Mouse (Mus musculus): ENCODE measurements at regions not wholly inside any gene's neighbourhood (a gene's known extent, or its start where the extent isn't known, plus 50 kb on each side); places are given as distances from the start of the nearest gene placed in this dataset.

DNA sequence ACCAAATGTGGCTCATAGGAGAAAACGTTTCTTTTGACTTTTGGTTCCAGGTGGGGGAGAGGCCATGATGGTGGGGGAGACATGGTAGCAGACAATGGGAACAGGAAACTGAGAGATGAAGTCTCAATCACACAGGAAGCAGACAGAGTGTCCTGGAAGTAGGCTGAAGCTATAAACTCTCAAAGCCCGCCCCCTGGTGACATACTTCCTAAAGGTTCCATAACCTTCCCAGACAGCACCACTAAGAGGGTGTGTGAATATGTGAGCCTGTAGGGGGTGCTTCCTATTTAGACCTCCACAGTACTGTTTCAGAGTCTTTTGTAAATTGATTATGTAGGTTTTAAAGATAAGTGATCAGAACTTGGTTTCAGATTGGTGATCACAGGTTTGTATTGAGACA lies 284.1 kb upstream of the Slc30a5 start:
- no peak for DNase-seq

DNA sequence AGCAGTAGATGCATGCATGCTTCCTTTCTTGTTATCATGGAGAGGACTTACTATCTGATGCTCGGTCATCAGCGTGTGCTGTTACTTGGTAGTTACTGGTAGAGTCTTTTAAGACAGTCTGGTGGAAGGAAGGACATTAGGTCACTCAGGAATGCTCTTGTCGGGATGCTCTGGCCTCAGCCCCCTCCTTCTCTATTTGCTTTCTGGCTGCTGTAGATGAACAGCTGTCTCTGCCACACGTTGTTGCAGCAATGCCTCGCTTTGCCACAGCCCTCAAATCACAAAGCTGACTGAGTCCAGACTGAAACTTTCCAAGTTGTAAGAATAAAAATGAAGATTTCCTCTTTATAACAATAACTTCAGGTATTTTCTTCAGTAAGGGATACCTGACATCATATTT lies 282.1 kb upstream of the Slc30a5 start:
- DNase-seq: no peak

DNA sequence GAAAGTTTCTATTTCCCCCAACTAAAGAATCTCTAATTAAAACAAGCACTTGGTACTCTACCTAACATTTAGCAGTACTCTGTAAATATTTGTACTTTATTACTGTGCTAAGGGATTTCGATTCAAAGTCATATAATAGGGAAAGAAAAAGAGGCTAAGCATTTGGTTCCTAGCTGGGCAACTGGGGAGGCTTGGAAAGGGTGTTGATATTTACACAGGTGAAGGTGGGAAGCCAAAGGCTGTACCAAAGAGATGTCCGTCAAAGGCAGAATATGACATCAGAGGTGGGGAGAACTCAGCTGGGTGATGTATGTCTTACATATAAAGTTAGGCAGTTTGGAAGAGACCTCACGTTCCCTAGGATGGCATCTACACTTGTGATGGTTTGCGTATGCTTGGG lies 278.9 kb upstream of the Slc30a5 start:
- DNase-seq: no peak

DNA sequence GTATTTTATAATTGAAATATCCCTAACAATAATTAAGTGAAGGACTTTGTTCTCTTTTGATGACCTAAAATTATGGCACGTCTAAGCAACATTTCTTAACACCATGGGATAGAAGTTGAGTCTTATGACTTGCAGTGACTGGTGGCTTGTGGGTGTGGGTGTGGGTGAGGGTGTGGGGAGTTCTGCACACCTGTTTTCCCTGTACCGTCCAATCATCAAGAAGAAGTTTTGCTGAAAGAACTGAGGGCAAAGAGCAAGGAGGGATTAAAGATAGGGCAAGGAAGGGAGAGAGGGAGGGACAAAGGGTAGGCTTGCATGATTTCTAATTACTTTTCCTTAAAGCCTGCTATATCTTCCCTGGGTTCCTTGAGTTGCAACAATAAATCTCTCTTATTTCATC lies 278.5 kb upstream of the Slc30a5 start:
- no peak for DNase-seq

DNA sequence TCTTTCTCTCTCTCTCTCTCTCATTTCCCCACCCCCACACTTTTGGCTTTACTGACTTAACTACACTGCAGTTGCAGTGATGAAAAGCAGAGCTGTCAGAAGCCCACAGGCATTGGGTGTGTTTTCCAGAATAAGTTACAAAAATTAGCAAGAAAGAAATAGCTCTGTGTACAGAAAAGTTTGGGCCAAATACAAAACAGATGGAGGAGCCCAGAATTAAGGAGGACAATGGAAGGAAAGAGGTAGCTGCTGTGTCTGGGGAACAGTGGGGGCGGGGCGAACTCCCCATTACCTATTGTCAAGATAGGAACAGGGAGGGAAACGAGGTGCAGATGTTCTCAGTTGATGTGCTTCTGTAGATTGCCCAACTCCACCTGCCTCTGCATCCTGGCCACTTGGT lies 267.4 kb upstream of the Slc30a5 start:
- no peak for DNase-seq

DNA sequence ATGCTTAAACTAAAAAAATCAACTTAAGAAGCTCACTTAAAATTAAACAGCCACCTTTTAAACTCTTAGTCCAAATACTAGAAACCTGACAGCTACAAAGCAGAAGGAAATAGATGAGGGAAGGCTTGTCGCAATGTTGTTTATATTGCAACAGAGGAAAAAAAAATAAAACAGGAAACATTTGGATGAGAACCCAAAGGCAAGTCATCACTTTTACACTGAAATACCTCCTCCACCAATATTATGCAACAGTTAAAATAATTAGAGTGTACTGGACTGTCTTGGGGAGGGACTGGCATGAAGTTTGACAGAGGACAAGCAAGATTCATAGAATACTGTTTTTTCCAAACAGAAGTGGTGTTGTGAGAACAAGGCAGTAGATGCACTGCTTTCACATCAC lies 263.6 kb upstream of the Slc30a5 start:
- no peak for DNase-seq

DNA sequence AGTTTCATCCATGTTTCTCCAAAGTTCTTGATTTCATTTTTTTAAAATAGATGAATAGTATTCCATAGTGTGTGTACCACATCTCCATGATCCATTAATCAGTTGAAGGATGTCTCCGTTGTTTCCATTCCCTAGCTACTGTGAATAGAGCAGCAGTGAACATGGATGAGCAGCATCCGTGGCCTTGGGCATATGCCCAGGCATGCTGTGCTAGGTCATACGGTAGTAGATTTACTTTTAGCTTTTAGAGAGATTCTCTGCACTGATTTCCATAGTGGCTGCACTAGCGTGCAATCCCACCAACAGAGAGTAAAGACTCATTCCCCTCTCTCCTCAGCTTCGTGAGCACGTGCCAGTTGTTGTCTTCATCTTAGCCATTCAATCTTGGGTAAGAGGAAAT lies 263.0 kb upstream of the Slc30a5 start:
- no peak for DNase-seq

DNA sequence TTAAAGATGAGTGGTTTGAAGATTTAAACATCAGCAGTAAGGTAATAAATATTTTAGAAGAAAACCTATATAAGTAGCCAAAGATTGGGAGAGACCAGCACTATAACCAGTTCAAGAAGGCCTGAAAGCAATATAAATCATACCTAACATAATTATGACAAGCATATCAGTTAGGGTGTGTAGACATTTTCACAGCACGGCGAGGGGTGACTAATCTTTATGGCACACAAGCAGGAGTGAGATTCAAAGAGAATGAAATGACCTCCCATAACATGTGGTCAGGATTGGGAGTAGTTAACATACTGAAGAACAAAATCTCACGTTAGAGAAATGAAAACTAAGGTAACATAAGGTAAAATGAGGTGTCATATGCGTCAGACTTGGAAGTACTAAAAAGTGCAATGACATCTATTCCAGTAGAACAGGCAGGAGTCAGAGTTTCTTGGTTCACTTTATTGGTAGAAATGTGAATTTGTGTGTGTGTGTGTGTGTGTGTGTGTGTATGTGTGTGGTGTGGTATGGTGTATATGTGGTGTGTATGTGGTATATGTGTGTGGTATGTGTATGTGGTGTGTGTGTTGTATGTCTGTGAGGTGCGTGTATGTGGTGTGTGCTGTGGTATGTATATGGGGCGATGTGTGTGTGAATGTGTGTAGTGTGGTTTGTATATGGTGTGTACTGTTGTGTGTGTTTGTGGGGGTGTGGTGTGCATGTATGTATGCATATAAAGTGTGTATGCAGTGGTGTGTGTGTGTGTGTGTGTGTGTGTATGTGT lies 262.0 kb upstream of the Slc30a5 start:
- no peak for DNase-seq

DNA sequence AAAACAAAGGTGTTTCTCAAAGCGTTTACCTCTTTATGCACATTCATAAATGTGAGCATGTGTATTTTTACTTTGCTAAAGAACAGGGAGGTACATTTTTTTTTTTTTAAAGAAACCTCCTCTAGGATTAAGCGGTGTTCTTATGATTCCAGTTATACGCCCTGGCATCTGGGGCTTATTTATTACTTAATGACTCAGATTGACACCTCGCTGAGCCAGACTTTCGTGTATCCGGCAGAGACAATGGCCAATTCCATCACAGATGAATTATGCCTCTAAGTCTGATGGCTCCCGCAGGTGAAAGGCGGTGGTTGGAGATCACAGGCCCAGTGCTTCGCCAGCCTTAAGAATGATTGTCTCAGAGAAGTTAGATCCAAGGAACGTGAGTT lies 259.5 kb upstream of the Slc30a5 start:
- DNase-seq: no peak

DNA sequence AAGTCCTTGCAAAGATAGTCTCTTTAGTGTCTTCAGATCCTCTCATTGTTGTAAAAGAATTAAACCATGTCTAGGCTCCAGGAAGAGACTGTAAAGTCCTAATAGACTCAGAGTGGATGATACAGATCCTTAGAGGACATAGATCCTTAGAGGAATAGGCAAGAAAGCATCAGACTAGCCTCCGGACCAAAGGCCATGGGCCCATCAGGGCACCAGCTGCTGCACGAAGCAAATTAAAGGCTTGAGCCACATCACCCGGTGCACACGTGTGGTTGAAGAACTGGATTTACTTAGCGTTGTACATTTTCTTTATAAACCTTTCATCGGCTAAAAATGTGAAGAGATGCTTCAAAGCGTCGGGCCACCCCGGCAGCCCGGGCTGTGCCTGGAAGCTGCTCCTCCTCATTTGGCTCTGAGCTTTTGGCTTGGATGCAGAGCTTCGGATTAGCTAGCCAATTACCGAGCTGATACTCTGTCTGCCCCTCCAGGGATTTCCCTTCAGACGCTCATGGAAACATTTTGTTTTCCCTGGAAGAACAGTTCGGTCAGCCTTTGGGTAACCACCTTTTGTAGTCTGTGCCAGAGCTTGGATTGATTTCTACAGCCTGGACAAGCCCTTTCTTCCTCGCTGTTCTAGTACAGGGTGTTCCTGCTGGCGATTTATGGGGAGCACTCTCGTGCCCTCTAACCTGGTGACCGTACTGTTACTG lies 259.0 kb upstream of the Slc30a5 start:
- peak; percentile 28 for DNase-seq

DNA sequence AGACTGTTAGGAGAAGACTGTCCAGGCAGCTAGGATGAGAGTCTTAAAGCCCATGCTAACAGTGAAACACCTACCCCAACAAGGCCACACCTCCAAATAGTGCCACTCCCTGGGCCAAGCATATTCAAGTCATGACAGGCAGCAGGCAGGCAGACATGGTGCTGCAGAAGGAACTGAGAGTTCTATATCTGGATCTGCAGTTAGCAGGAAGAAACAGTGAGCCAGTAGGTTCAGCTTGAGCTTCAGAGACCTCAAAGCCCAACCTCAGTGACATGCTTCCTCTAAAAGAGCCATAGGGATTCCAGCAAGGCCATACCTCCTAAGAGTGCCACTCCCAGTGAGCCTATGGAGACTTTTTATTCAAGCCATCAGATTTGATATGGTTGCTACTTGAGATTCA lies 252.0 kb upstream of the Slc30a5 start:
- no peak for DNase-seq

DNA sequence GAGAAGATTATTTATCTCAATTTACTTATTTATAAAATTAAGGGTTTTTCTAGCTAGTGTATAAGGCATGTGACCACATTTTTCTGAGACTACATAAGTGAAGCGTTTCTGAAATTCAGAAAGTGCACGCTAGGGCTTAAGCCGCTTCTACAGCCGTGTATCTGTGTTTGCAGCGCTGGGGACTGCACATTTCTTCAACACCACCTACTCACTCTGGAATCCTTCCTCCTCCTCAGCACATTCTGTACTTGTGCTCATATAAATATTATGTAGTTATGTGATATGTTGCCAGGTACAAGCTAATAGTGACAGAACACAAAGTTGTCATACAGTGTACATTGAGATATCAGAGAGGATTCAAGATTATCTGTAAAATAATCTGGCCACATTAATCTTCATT lies 251.0 kb upstream of the Slc30a5 start:
- no peak for DNase-seq

DNA sequence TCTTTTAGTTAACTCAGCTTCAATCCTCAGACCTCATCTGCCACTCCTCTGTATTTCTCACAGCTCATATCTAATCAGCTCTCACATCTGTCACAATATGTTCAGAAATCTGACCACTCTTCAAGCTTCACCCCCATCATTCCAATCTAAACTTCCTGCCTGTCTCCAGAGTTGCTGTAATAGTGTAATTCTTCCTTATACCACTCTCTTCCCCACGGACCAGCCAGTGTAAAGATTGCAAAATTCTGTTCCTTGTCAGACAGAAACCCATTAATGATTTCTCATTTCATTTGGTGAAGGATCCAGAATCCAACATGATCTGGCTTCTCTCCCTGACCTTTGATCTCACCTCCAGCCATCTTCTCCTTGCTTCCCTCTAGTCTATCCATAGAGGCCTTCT lies 250.2 kb upstream of the Slc30a5 start:
- DNase-seq: no peak

DNA sequence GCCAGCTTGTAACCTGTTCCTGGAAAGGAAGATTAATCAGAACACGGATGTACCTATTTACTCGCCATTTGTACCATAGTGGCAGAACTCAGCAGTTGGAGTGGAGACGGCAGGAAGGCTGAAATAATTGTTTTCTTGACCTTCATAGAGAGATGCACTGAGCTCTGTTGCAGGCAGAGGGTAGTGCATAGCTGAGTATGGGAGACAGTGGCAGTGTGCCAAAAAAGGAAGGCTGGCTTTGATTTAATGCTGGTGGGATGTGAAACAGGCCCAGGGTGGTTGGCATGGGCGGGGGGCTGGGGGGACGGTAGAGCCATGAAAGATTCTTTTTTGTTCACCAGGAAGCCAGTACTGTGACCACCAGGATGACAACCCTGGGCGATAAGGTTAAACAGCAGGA lies 235.3 kb upstream of the Slc30a5 start:
- no peak for DNase-seq

DNA sequence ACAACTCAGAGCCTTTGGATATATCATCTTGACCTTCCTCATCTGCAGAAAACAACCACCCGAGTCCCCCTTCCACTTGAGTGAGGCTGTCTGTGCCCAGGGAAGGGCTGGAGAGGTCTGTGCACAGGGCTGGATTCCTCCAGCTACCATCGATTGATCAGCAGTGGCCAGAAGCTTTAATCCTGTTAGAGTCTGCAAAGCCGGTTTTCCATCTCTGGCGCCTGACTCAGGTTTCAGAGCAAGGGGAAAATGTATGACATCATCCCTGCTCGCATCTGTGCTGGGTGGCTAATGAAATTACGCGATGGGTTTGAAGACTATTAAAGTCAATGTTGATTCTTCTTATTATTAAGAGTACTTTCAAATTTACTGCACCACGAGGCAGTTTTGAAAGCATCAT lies 229.4 kb upstream of the Slc30a5 start:
- DNase-seq: no peak

DNA sequence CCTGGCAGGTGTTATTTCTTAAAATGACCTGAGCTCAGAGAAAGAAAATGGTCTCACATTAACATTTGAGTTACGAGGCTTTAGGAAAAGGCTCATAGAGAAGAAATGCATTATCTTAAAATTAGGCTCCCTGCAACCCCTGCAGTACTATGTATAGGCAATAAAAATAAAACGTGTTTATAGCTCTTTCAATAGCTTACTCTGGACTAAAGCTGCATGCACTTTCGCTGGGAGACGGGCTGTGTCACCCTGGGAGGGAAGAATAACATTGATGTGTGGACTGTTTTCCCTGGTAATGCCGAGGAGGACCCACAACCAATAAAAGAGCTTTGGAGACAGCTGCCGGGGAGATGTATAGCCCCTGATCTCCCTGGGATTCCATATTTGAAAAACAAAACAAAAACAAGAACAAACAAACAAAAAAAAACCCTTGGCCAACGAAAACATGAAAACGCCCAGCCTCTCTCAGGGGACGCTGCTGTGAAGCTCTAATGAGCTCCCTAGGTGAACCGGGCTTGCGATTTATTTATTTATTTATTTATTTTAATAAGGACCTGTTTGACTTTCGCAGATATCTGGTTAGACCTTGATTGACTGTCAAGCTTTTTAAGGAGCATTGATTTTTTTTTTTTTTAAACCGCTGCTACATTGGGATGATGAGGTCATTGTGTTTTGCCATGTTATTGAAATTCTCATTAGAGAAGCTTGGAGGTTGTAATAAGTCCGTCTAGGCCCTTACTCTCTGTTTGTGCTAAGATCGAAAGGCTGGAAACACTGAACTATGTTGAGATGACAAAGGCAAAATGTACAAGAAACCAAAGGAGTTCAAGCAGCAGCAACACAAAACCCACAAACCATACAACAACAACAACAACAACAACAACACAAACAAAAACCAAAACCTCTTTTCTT lies 228.3 kb upstream of the Slc30a5 start:
- no peak for DNase-seq

DNA sequence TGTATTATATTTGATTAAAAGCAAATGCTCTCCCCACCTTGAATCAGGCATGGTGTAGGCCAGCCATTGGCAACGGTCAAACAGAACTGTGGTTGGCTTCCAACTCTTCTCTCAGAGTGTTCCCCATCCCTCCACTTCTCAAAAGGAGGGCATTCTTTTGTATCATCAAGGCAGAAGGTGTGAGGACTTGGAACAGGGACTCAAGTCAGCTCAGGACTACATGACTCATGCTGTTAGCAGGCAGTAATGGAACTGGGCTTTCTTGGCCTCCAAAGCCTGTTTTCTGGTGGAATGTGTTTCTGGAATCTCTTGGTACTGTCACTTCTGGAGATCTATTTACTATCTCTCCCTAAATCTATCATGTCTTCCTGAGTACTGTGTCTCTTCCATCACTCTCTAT lies 216.3 kb upstream of the Slc30a5 start:
- no peak for DNase-seq

DNA sequence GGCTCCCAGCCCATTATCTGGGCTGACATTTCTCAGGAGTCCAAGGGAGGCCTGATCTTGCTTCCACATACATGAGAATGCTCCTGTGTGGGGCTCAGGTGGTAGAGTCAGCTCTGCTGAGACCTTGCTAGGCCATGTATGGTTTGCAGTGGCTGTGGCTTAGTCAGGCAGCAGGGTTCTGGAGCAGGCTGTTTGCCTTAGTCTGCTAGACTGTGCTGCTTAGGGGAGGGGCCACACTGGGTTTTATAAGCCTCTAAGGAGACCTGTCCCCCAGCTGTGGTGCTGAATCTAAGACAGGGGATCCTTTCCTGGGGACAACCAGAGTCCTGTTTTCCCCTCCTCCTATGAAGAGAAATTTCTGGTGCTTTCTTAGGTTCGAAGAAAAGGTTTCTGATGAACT lies 199.4 kb upstream of the Slc30a5 start:
- no peak for DNase-seq

DNA sequence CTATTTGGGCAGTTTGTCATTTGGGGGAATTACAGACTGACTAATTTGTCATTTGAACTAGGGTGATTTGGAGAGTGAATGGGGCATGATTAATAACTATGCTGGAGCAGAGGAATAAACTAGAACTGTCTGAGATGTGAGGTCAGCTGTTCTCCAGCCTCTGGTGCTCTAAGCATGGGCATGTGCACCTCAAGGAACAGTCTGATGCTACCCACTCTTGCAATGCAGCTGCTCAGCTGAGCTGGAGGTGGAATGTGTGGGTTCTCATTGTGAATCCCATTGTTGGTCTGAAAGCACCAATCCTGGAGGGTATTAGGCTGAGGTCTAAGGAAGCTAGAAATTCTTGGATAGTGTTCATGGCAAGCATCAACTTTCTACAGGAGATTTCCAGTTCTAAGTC lies 192.8 kb upstream of the Slc30a5 start:
- no peak for DNase-seq

DNA sequence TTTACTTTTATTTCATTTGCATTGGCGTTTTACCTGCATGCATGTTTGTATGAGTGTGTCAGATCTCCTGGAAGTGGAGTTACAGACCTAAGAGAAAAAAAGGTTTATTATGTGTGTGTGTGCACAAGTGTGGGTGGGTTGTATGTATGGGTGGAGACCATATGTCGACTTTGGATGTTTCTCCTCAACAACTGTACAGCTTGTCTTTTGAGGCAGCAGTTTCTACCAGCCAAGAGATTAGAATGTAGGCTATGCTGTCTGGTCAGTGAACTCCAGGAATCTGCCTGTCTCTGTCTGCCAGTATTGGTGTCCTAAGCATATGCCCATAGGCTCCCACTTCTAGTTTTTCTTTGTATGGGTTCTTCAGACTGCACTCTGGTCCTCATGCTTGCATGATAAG lies 192.3 kb upstream of the Slc30a5 start:
- DNase-seq: no peak

DNA sequence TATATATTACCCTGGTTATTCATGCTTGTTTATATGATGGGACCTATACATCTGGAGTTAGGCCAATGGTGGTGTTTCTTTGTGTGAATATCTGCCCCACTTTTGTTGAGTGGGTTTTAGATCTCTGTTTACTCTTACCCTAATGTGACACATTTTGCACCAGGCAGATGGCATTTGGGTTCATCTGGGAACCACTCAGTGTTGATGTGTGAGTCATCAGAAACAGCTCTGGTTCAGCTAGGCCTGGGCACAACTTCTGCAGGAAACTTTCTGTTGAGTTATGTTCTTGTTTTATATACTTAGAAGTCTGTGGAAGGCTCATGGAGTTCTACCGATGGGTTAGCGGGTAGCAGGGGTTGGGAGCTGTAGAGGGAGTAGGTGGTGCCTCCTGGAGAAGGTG lies 191.7 kb upstream of the Slc30a5 start:
- no peak for DNase-seq

DNA sequence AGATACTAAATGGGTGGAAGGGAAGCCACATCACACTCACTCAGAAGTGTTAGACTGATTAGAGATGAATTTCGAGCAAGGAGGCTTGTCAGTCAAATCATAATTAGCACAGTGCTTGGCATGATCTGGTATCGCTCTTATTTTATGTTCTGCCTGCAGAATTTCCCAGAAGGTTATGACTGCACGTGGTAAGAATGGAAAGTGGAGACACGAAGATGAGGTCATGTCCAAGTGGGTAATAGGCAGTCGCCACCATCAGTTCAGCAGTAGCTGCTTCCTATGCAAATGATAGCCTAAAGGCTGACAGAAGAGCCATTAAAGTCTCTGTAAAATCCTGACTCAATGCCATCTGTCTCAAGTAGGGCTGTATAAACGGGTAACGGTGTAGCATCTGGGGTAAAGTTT lies 186.0 kb upstream of the Slc30a5 start:
- no peak for DNase-seq

DNA sequence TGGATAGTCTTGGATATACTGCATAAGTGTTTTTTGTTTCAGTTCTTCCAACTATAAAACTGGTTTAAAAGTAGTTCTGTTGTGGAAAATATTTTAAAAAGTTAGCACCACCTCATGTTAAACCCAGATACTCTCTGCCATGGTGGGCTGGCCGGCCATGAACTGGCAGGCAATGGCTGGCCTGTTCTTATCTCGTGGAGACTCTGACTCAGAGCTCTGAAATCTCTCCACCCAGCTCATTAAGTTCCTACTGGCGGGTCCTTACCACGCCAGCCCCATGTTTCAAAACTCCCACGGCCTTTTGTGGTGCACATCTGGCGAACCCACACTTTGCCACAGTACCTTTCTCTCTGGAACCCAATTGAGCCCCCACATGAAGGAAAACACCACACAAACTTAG lies 183.8 kb upstream of the Slc30a5 start:
- no peak for DNase-seq
